Mouse (Mus musculus): ENCODE results near the gene Cpeb3.
"Not testable (repeated sequence)": the region's sequence is repeated elsewhere in the genome, so short reads cannot be mapped to it uniquely, and the experiment has no call there.

The Cpeb3 gene

DNA sequence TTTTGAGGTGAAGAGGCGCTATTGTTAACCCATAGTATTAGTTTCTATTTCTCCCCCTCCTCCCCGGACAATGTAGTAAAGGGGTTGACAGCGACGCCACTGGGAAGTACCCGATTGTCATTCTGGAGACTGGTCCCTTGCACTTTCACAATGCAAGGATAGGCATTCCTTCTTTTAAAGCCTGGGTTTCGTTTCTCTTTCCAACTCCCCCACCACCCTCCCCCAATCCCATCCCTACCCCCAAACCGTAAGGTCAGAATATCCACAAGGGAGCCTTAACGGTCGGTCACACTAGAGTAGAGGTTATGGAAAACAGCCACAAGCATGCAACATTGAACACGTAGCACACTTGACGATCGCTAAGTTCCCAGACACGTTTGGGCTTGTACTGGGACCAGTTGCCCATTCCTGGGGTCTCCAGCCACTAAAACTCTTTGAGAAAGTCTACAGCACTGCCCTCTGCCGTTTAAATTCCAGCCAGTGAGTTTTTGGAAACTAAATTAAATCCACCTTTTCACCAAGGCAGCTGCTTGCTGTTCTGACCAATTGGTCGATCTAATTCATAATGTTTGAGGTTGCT is at the start of gene Cpeb3:
Gene Cpeb3, minus strand, starts transcription at position 426 of the 580 bp plus-strand sequence.
- DNase-seq (ENCODE audit: extremely low read depth, low read depth, low spot score): no peak

DNA sequence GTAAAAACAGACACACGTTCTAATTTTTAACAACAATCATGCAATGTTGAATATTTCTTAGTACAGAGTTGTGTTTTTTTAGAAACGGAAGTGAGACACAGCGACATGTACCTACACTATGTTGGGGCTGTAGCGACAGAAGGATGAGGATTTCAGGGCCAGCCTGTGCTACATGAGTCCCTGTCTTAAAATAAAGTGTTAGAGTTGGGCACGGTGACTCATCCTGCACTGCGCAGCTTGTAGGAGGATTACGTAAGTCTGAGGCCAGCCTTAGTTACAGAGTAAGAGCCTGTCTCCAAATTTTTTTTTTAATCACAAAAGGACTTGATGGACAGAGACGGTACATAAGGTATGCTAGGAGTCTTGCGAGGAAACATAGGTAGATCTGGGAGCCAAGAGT is 46.9 kb upstream of the Cpeb3 start:
- DNase-seq (ENCODE audit: extremely low read depth, low read depth, low spot score): no peak

DNA sequence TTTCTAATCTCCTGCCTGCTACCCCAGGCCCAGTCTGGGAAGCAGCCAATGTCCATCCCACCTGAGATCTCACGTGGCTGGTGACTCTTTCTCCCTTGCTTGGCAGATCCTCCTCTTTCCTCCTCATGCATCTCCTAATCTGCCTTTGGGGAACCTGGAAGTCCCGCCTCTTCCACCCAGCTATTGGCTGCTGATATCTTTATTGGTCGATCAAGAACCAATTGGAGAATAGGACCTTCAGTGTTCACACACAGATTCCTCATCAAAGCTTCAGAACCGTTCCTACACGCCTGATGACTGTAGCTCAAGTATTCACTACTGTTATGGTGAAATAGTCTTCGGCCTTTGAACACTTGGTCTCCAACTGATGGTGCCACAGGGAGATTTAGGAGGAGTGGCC is 43.7 kb upstream of the Cpeb3 start:
- no peak for DNase-seq (ENCODE audit: extremely low read depth, low read depth, low spot score)

DNA sequence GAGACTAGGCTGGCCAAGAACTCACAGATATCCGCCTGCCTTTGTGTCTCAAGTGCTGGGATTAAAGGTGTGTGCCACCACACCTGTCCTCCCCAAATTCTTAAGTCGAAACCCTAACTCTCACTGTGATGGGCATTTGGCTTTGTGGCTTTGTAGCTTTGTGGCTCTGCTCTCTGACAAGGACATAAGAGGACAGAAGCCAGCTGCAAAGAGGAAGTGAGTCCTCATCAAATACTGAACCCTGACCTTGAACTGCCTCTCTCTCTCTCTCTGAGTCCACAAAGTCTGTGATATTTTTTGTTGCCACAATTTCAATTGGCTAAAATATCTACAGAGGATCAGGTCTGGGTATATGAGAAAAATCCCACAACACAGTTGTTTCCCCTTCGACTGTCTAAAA is 39.8 kb upstream of the Cpeb3 start:
- DNase-seq (ENCODE audit: extremely low read depth, low read depth, low spot score): no peak

DNA sequence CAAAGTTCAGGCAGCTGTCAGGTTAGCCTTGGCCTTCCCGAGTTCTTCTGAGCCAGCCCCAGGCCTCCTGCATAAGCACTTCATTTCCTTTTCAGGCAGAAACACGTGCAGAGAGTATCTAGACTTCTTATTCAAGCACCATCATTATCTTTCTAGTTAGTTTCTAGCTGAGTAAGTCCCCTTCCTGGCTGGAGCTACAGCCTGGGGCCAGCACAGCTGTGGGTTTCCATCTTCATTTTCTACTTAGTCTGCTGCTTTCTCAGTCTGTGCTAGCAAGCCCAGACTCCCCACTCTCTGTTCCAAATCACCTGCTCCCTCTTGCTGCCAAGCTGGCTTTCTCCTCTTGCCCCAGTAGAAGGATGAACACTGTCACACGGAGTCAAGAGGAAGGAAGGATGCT is 38.5 kb upstream of the Cpeb3 start:
- DNase-seq (ENCODE audit: extremely low read depth, low read depth, low spot score): no peak

DNA sequence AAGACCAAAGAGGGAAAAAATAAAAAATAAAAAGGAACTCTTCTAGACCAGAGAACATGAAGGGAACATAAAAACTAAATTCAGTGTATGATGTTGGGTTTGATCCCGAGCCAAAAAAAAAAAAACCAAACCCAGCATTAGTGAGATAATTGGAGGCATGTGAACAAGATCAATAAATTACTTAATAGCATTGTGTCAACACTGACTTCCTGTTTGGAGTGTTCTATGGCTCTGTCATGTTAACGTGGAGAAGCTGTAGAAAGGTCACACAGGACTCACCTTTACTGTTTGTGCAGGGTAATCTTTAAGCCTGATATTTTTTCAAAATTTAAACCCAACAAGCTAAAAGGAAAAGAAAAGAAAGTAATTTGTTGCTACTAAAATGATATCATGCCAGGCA is 34.3 kb upstream of the Cpeb3 start:
- no peak for DNase-seq (ENCODE audit: extremely low read depth, low read depth, low spot score)

DNA sequence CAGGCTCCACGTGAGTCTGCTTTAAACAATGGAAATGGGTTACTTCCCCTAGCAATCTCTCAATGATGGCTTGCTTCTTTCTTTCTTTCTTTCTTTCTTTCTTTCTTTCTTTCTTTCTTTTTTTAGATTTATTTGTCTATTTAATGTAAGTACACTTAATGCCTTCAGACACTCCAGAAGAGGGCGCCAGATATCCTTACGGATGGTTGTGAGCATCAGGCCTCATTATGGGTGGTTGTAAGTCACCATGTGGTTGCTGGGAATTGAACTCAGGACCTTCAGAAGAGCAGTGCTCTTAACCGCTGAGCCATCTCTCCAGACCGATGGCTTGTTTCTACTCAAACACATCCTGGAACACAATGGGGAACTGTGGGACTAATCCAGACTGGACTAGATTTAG is 32.8 kb upstream of the Cpeb3 start:
- no peak for DNase-seq (ENCODE audit: extremely low read depth, low read depth, low spot score)

- DNase-seq (ENCODE audit: extremely low read depth, low read depth, low spot score): no peak
Observed at GRCm38 (mm10) chr19:37239096-37239495, 30.7 kb upstream of the Cpeb3 start.

DNA sequence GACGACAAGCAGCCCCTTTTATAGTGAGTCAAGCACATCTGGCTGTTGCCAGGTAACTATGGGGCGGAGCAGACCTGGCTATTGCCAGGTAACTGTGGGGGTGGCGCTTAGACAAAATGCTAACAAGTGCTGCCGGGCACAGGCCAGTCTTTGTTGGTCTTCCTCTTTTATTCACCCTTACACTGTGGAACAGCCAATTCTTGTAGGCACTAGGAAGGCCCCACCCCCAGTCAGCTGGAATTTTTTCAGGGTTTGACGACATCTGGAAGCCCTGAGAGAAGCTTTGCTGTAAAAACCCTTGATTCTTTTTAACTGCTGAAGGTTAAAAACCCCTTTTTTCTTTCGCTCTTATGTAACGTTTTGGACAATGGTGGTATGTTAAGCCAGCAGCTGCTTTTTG is 30.2 kb upstream of the Cpeb3 start:
- no peak for DNase-seq (ENCODE audit: extremely low read depth, low read depth, low spot score)

DNA sequence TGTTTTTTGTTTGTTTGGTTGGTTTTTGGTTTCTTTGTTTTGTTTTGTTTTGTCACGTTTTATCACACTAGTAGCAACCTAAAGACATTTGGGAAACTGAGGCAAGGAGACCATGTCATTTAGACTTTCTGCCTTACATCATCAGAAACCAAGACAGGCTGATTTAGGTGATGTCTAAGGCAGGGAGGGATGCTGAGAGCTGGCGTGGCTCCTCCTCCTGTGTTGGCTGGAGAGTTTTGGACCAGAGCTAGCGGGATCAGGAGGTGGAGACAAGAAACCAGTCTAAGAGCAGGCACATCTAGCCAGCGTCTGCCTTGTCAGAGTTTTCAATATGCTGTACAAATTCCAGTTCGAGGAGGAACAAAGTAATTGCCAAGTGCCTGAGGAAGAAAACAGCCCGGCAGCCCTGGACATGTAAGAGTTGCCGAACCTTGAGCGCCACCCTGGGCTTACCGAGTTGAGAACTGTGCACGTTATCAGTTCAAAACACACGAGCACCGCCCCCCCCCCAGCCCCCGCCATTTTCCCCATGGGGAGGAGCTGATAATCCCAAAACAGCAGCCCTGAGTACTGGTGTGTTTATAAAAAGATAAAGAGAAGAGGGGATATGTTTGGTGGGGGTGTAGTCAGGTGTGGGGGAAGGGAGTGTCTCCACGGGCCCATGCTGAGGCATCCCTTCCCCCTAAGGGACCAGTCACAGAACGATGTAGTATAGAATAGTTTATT is 29.5 kb upstream of the Cpeb3 start:
- no peak for DNase-seq (ENCODE audit: extremely low read depth, low read depth, low spot score)

- no peak for DNase-seq (ENCODE audit: extremely low read depth, low read depth, low spot score)
Observed at GRCm38 (mm10) chr19:37237306-37237705, 28.9 kb upstream of the Cpeb3 start.

GRCm38 (mm10) chr19:37235818-37236217 is 27.4 kb upstream of the Cpeb3 start:
- no peak for DNase-seq (ENCODE audit: extremely low read depth, low read depth, low spot score)

GRCm38 (mm10) chr19:37233561-37234539 is 25.4 kb upstream of the Cpeb3 start:
- DNase-seq (ENCODE audit: extremely low read depth, low read depth, low spot score): no peak

- DNase-seq (ENCODE audit: extremely low read depth, low read depth, low spot score): not testable (repeated sequence)
Observed at GRCm38 (mm10) chr19:37232598-37232997, 24.2 kb upstream of the Cpeb3 start.

GRCm38 (mm10) chr19:37225197-37225862 is 16.9 kb upstream of the Cpeb3 start:
- DNase-seq (ENCODE audit: extremely low read depth, low read depth, low spot score): no peak

DNA sequence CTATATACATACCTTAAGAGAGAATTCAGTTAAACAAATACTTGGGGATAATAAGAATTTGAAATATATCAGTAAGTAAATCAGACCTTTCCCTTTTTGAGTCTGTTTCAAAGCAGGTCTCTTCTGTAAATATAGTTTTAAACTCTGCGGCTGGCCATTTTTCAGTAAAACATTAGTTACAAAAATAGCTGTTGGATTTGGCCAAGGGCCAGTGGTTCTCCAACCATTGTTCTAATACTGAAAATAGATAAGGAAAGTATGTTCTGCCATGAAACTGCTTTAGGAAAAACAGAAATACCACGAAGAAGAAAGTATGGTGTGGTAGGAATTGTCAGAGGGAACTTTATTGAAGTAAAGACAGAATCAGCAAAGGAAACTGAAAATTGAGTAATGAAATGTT is 6.3 kb upstream of the Cpeb3 start:
- DNase-seq (ENCODE audit: extremely low read depth, low read depth, low spot score): no peak

DNA sequence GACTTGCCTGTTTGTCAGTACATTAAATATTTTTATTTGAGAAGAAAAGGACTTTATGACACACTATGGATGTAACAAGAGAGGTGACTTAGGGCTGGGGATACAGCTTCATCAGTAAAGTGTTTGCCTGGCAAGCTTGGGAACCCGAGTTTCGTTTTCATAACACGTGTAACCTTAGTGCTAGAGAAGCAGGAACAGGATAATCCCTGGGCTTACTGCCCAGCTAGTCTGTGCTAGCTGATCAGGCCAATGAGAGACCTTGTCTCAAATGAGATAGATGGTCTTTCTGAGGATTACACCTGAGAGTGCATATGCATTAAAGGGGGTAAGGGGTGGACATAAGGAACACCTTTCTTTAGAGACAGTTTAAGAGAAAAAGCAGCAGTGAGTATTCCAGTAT is 3.0 kb upstream of the Cpeb3 start:
- no peak for DNase-seq (ENCODE audit: extremely low read depth, low read depth, low spot score)

GRCm38 (mm10) chr19:37210457-37210856 is 2.1 kb upstream of the Cpeb3 start:
- no peak for DNase-seq (ENCODE audit: extremely low read depth, low read depth, low spot score)

DNA sequence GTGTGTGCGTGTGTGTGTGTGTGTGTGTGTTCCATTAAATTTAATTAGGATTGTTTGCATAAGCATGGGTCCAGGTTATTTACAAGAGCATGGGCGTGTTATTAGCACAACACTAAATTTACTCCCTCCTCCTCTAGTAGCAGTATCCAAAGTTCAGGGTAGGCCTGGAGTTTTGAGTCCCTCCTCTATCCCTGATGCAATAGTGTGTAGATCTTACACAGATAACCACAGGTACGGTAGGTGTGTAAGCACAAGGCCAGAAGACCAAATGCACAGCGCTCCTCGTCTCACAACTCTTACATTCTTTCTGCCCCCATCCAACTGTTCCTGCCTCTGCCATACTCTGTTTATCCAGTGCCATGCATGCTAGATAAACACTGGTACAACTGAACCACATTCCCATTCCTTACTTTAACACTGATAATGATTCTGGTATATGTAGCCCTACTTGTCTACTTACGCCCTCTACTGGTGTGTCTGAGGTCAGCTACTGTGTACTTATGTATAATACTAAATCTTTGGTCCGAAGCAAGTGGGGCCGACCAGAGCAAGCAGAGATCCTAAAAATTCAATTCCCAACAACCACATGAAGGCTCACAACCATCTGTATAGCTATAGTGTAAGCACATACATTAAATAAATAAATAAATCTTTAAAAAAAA is 1.2 kb upstream of the Cpeb3 start:
- DNase-seq (ENCODE audit: extremely low read depth, low read depth, low spot score): no peak

DNA sequence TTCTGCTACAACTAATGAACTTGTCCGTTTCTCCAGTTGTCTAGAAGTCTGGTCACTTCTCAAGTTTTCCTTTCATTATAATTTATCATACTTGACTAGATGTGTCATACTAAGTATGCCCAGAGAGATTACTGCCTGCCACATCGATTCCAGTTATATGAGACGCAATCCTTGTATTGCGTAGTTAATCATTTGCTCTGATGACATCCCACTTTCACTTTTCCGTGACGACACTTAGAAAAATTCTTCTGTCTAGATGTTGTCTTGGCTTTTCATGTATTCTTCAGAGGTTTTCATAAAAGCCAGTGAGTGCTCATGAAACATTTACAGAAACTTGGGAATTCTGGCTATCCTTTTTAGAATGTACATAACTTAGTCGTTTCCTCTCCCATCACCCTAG is 585 bp upstream of the Cpeb3 start:
- DNase-seq (ENCODE audit: extremely low read depth, low read depth, low spot score): no peak
